Mouse (Mus musculus): ENCODE data around the gene Cd300lg. TPM values are rescaled to one million over a fixed set of nuclear protein-coding genes. Genes with fewer than 3 reads are reported as not detected.
A peak's percentile ranks its signal among the peaks of the same experiment; 100 is the strongest.

Cd300lg gene
- polyA plus RNA-seq, 1 experiment from 2014 or later: 0.27 TPM

- ATAC-seq (replicated peaks; ENCODE audit: low FRiP score) (no peak), DNase-seq (ENCODE audit: low spot score) (no peak)
- Histone ChIP-seq H3K27ac (ENCODE audit: low read depth, low read length) (no peak overlapping the region), H3K9ac (ENCODE audit: low read depth, low read length) (no peak overlapping the region), H3K4me1 (replicated peaks; ENCODE audit: control insufficient read depth, insufficient read depth, low read length) (no peaks in the 10 kb centered on the region), H3K9me3 (ENCODE audit: control insufficient read depth, low read length) (no peaks in the 10 kb centered on the region), H3K27me3 (replicated peaks; ENCODE audit: control insufficient read depth, insufficient read depth, low read length) (peaks cover 6% of the 10 kb centered on the region; the same call in 1 of the 2 replicates), H3K4me3 (ENCODE audit: low read depth, low read length) (no peak overlapping the region), H3K4me2 (no peak overlapping the region), H3K36me3 (ENCODE audit: control insufficient read depth, insufficient read depth, low read length) (no peaks in the 10 kb centered on the region)
- WGBS: 54% methylated on average over 4 of the region's 4 CpGs
These were observed 10.2 kb downstream of the Cd300lg start for GRCm38 (mm10) chr11:102051541-102051940.

- Histone ChIP-seq H3K4me2 (no peak overlapping the region), H3K4me3 (ENCODE audit: low read depth, low read length) (no peak overlapping the region), H3K9ac (ENCODE audit: low read depth, low read length) (no peak overlapping the region), H3K36me3 (ENCODE audit: control insufficient read depth, insufficient read depth, low read length) (no peaks in the 10 kb centered on the region), H3K27ac (ENCODE audit: low read depth, low read length) (no peak overlapping the region), H3K9me3 (ENCODE audit: control insufficient read depth, low read length) (no peaks in the 10 kb centered on the region), H3K4me1 (replicated peaks; ENCODE audit: control insufficient read depth, insufficient read depth, low read length) (no peaks in the 10 kb centered on the region), H3K27me3 (replicated peaks; ENCODE audit: control insufficient read depth, insufficient read depth, low read length) (peaks cover 6% of the 10 kb centered on the region; the same call in 1 of the 2 replicates)
- DNase-seq (ENCODE audit: low spot score): no peak
- ATAC-seq (replicated peaks; ENCODE audit: low FRiP score): no peak
- 48% methylated on average over 4 of the region's 4 CpGs for WGBS
These were observed 10.6 kb downstream of the Cd300lg start for GRCm38 (mm10) chr11:102051954-102052353.

GRCm38 (mm10) chr11:102052697-102053096 lies 11.4 kb downstream of the Cd300lg start:
- Histone ChIP-seq H3K27me3 (replicated peaks; ENCODE audit: control insufficient read depth, insufficient read depth, low read length) (peaks cover 6% of the 10 kb centered on the region; the same call in 1 of the 2 replicates), H3K36me3 (ENCODE audit: control insufficient read depth, insufficient read depth, low read length) (no peaks in the 10 kb centered on the region), H3K4me3 (ENCODE audit: low read depth, low read length) (no peak overlapping the region), H3K9ac (ENCODE audit: low read depth, low read length) (no peak overlapping the region), H3K4me2 (no peak overlapping the region), H3K9me3 (ENCODE audit: control insufficient read depth, low read length) (no peaks in the 10 kb centered on the region), H3K4me1 (replicated peaks; ENCODE audit: control insufficient read depth, insufficient read depth, low read length) (no peaks in the 10 kb centered on the region), H3K27ac (ENCODE audit: low read depth, low read length) (no peak overlapping the region; the same call in 1 of the 2 replicates)
- no peak for ATAC-seq (replicated peaks; ENCODE audit: low FRiP score)
- WGBS: 81% methylated on average over 12 of the region's 12 CpGs
- no peak for DNase-seq (ENCODE audit: low spot score)

- H3K27ac ChIP-seq (ENCODE audit: low read depth, low read length): no peak overlapping the region; the same call in 1 of the 2 replicates
- no peak overlapping the region for H3K9ac ChIP-seq (ENCODE audit: low read depth, low read length)
- DNase-seq (ENCODE audit: low spot score) (no peak), ATAC-seq (replicated peaks; ENCODE audit: low FRiP score) (no peak)
- no peaks in the 10 kb centered on the region for H3K9me3 ChIP-seq (ENCODE audit: control insufficient read depth, low read length)
- H3K27me3 ChIP-seq (replicated peaks; ENCODE audit: control insufficient read depth, insufficient read depth, low read length): peaks cover 8% of the 10 kb centered on the region; the same call in 1 of the 2 replicates
- H3K36me3 ChIP-seq (ENCODE audit: control insufficient read depth, insufficient read depth, low read length): no peaks in the 10 kb centered on the region
- H3K4me2 ChIP-seq: no peak overlapping the region
- H3K4me1 ChIP-seq (replicated peaks; ENCODE audit: control insufficient read depth, insufficient read depth, low read length): no peaks in the 10 kb centered on the region
- WGBS: 77% methylated on average over 7 of the region's 7 CpGs
- H3K4me3 ChIP-seq (ENCODE audit: low read depth, low read length): no peak overlapping the region
These were observed 11.9 kb downstream of the Cd300lg start for GRCm38 (mm10) chr11:102053183-102053582.

- H3K4me3 ChIP-seq (ENCODE audit: low read depth, low read length): no peak overlapping the region
- DNase-seq (ENCODE audit: low spot score) (peak; percentile 58), ATAC-seq (replicated peaks; ENCODE audit: low FRiP score) (no peak)
- no peak overlapping the region for H3K4me2 ChIP-seq
- no peaks in the 10 kb centered on the region for H3K9me3 ChIP-seq (ENCODE audit: control insufficient read depth, low read length)
- H3K4me1 ChIP-seq (replicated peaks; ENCODE audit: control insufficient read depth, insufficient read depth, low read length): no peaks in the 10 kb centered on the region
- peaks cover 8% of the 10 kb centered on the region; the same call in 1 of the 2 replicates for H3K27me3 ChIP-seq (replicated peaks; ENCODE audit: control insufficient read depth, insufficient read depth, low read length)
- H3K27ac ChIP-seq (ENCODE audit: low read depth, low read length): no peak overlapping the region
- no peak overlapping the region for H3K9ac ChIP-seq (ENCODE audit: low read depth, low read length)
- H3K36me3 ChIP-seq (ENCODE audit: control insufficient read depth, insufficient read depth, low read length): no peaks in the 10 kb centered on the region
- 22% methylated on average over 9 of the region's 9 CpGs for whole genome bisulfite sequencing
These were observed 12.5 kb downstream of the Cd300lg start for GRCm38 (mm10) chr11:102053847-102054246.

GRCm38 (mm10) chr11:102061236-102061940 lies 20.1 kb downstream of the Cd300lg start:
- 0 out of 2 replicates have a peak, but pooled peaks cover 8% of the 10 kb centered on the region for H3K27me3 ChIP-seq (replicated peaks; ENCODE audit: control insufficient read depth, insufficient read depth, low read length)
- peak overlapping the region; percentile 37 for H3K4me3 ChIP-seq (ENCODE audit: low read depth, low read length)
- peak overlapping the region; percentile 78 for H3K4me2 ChIP-seq
- no peaks in the 10 kb centered on the region for H3K9me3 ChIP-seq (ENCODE audit: control insufficient read depth, low read length)
- WGBS: 5% methylated on average over 23 of the region's 23 CpGs
- 0 out of 2 replicates have a peak, but pooled peaks cover 6% of the 10 kb centered on the region for H3K4me1 ChIP-seq (replicated peaks; ENCODE audit: control insufficient read depth, insufficient read depth, low read length)
- H3K9ac ChIP-seq (ENCODE audit: low read depth, low read length): peak overlapping the region; percentile 20; the same call in 1 of the 2 replicates
- H3K27ac ChIP-seq (ENCODE audit: low read depth, low read length): no peak overlapping the region
- DNase-seq (ENCODE audit: low spot score) (peak; percentile 81), ATAC-seq (replicated peaks; ENCODE audit: low FRiP score) (peak; percentile 58)
- no peaks in the 10 kb centered on the region for H3K36me3 ChIP-seq (ENCODE audit: control insufficient read depth, insufficient read depth, low read length)

- no peaks in the 10 kb centered on the region for H3K36me3 ChIP-seq (ENCODE audit: control insufficient read depth, insufficient read depth, low read length)
- WGBS: 33% methylated on average over 16 of the region's 16 CpGs
- no peaks in the 10 kb centered on the region for H3K9me3 ChIP-seq (ENCODE audit: control insufficient read depth, low read length)
- no peak overlapping the region for H3K27ac ChIP-seq (ENCODE audit: low read depth, low read length)
- 0 out of 2 replicates have a peak, but pooled peaks cover 8% of the 10 kb centered on the region for H3K27me3 ChIP-seq (replicated peaks; ENCODE audit: control insufficient read depth, insufficient read depth, low read length)
- DNase-seq (ENCODE audit: low spot score): no peak
- H3K4me1 ChIP-seq (replicated peaks; ENCODE audit: control insufficient read depth, insufficient read depth, low read length): peaks cover 6% of the 10 kb centered on the region; the same call in 1 of the 2 replicates
- H3K9ac ChIP-seq (ENCODE audit: low read depth, low read length): no peak overlapping the region
- H3K4me3 ChIP-seq (ENCODE audit: low read depth, low read length): no peak overlapping the region
- ATAC-seq (replicated peaks; ENCODE audit: low FRiP score): no peak
- H3K4me2 ChIP-seq: peak overlapping the region; percentile 78
These were observed 20.7 kb downstream of the Cd300lg start for GRCm38 (mm10) chr11:102061941-102062473.

GRCm38 (mm10) chr11:102063076-102063475 lies 21.8 kb downstream of the Cd300lg start:
- 67% methylated on average over 13 of the region's 13 CpGs for WGBS
- no peak for ATAC-seq (replicated peaks; ENCODE audit: low FRiP score)

More at GRCm38 (mm10) chr11:102063076-102063475, 21.8 kb downstream of the Cd300lg start:
- no peaks in the 10 kb centered on the region for H3K36me3 ChIP-seq (ENCODE audit: control insufficient read depth, insufficient read depth, low read length)
- no peaks in the 10 kb centered on the region for H3K9me3 ChIP-seq (ENCODE audit: control insufficient read depth, low read length)
- no peak overlapping the region for H3K4me3 ChIP-seq (ENCODE audit: low read depth, low read length)
- no peak overlapping the region for H3K4me2 ChIP-seq
- no peak for DNase-seq (ENCODE audit: low spot score)
- H3K27me3 ChIP-seq (replicated peaks; ENCODE audit: control insufficient read depth, insufficient read depth, low read length): 0 out of 2 replicates have a peak, but pooled peaks cover 7% of the 10 kb centered on the region
- H3K27ac ChIP-seq (ENCODE audit: low read depth, low read length): no peak overlapping the region
- H3K9ac ChIP-seq (ENCODE audit: low read depth, low read length): no peak overlapping the region
- H3K4me1 ChIP-seq (replicated peaks; ENCODE audit: control insufficient read depth, insufficient read depth, low read length): peaks cover 11% of the 10 kb centered on the region

Measured in liver, embryonic 11.5 days (tissue).